Comparison of ENCODE assay signal across 8 mouse cellular contexts in genomic region chr7:66080231-66080613, GRCm38 (mm10). TPM values are rescaled to one million over a fixed set of nuclear protein-coding genes. Genes with fewer than 3 reads are reported as not detected.
DNase-seq lines count a peak whose midpoint lies in the region; ATAC-seq lines count a peak whose summit lies in the region.

No protein-coding gene starts in this region.

- peaks cover 56% of the 10 kb centered on the region for H3K36me3 ChIP-seq in embryonic facial prominence, embryonic 13.5 days
- H3K36me3 ChIP-seq in limb, embryonic 12.5 days, result peaks cover 52% of the 10 kb centered on the region

- peak overlapping the region; percentile 84 for H3K4me3 ChIP-seq in embryonic facial prominence, embryonic 13.5 days
- H3K4me3 ChIP-seq in limb, embryonic 12.5 days (replicated peaks), result peak overlapping the region; percentile 91

- H3K9me3 ChIP-seq in embryonic facial prominence, embryonic 13.5 days, result no peaks in the 10 kb centered on the region
- H3K9me3 ChIP-seq in limb, embryonic 12.5 days, result no peaks in the 10 kb centered on the region

- peak; percentile 31 for DNase-seq in embryo, embryonic 10 days (ENCODE audit: low spot score)
- DNase-seq in embryo, embryonic 10.5 days (ENCODE audit: low spot score), result no peak
- peak; percentile 56 for DNase-seq in 3T3-L1 (ENCODE audit: low read depth, low spot score)
- peak; percentile 28 for DNase-seq in retina, embryonic 14.5 days (ENCODE audit: low spot score)
- DNase-seq in cerebellum, postnatal 36 days, result no peak
- no peak for DNase-seq in spleen, adult 12 weeks (ENCODE audit: low spot score)

- peaks cover 17% of the 10 kb centered on the region for H3K4me1 ChIP-seq in embryonic facial prominence, embryonic 13.5 days
- peaks cover 30% of the 10 kb centered on the region for H3K4me1 ChIP-seq in limb, embryonic 12.5 days (replicated peaks)

- H3K27ac ChIP-seq in embryonic facial prominence, embryonic 13.5 days, result peak overlapping the region; percentile 82; the same call in 1 of the 2 replicates
- no peak overlapping the region for H3K27ac ChIP-seq in limb, embryonic 12.5 days

- WGBS in embryonic facial prominence, embryonic 13.5 days, result 20% methylated on average over 5 of the region's 5 CpGs
- 37% methylated on average over 5 of the region's 5 CpGs for WGBS in limb, embryonic 12.5 days

- no peaks in the 10 kb centered on the region for H3K27me3 ChIP-seq in embryonic facial prominence, embryonic 13.5 days
- H3K27me3 ChIP-seq in limb, embryonic 12.5 days, result no peaks in the 10 kb centered on the region

- H3K9ac ChIP-seq in embryonic facial prominence, embryonic 13.5 days, result peak overlapping the region; percentile 85
- H3K9ac ChIP-seq in limb, embryonic 12.5 days (replicated peaks), result peak overlapping the region; percentile 78

- ATAC-seq in embryonic facial prominence, embryonic 13.5 days (ENCODE audit: insufficient number of reproducible peaks, insufficient read depth, low FRiP score, low TSS enrichment, low read depth), result no peak
- ATAC-seq in limb, embryonic 12.5 days (ENCODE audit: insufficient number of reproducible peaks, insufficient read depth, low FRiP score, low TSS enrichment, low read depth), result no peak

- peak overlapping the region; percentile 68 for H3K4me2 ChIP-seq in embryonic facial prominence, embryonic 13.5 days
- peak overlapping the region; percentile 84 for H3K4me2 ChIP-seq in limb, embryonic 12.5 days

RNA-seq across cellular contexts. Expression of gene Selenos, which starts 0.8 kb away (rescaled TPM):
- polyA plus RNA-seq in embryonic facial prominence, embryonic 13.5 days (2015; fragmentation: Nextera tagmentation; extraction: Ambion mirVana), result 111 and 113 TPM in 2 replicates
- 87.0 and 88.9 TPM in 2 replicates for polyA plus RNA-seq in limb, embryonic 12.5 days (2016; fragmentation: Nextera tagmentation; extraction: Ambion mirVana)

RNA-seq across cellular contexts. Expression of gene Snrpa1, which starts 21.4 kb away (rescaled TPM):
- polyA plus RNA-seq in embryonic facial prominence, embryonic 13.5 days (2015; fragmentation: Nextera tagmentation; extraction: Ambion mirVana), result 179 and 209 TPM in 2 replicates
- polyA plus RNA-seq in limb, embryonic 12.5 days (2016; fragmentation: Nextera tagmentation; extraction: Ambion mirVana), result 247 and 252 TPM in 2 replicates

RNA-seq across cellular contexts. Expression of gene Chsy1, which starts 29.1 kb away (rescaled TPM):
- polyA plus RNA-seq in embryonic facial prominence, embryonic 13.5 days (2015; fragmentation: Nextera tagmentation; extraction: Ambion mirVana), result 22.7 and 24.4 TPM in 2 replicates
- 20.7 and 23.0 TPM in 2 replicates for polyA plus RNA-seq in limb, embryonic 12.5 days (2016; fragmentation: Nextera tagmentation; extraction: Ambion mirVana)

RNA-seq across cellular contexts. Expression of gene Gm45213, which starts 36.8 kb away (rescaled TPM):
- not detected in 2 replicates for polyA plus RNA-seq in embryonic facial prominence, embryonic 13.5 days (2015; fragmentation: Nextera tagmentation; extraction: Ambion mirVana)
- not detected in 2 replicates for polyA plus RNA-seq in limb, embryonic 12.5 days (2016; fragmentation: Nextera tagmentation; extraction: Ambion mirVana)

Comparison
In these comparisons a context has a peak if more than half of its experiments do, and no peak if none do; other contexts are left out.
1. DNase-seq: peak in embryo, embryonic 10 days (single experiment), 3T3-L1 (single experiment) and retina, embryonic 14.5 days (single experiment); none in embryo, embryonic 10.5 days (single experiment), cerebellum, postnatal 36 days (0 of 2) and spleen, adult 12 weeks (single experiment).